Mouse (Mus musculus) regulatory T cell (primary cell): ENCODE data around the gene Tenm3.

ENCODE experiments used
- in situ Hi-C: fragments of 300-600 bp; cut with MboI, MseI; formaldehyde crosslinking; loops from one replicate; pipeline ENCODE4 v1.15.1; 2025; ENCODE audit warnings: high pct_unique_total_duplicates

The Tenm3 gene

GRCm38 (mm10) chr8:48670895-48671294 is 172.9 kb downstream of the Tenm3 start:
- in situ Hi-C loops, result no loop called here

GRCm38 (mm10) chr8:48670387-48670786 is 173.4 kb downstream of the Tenm3 start:
- in situ Hi-C loops, result no loop called here

GRCm38 (mm10) chr8:48665193-48665592 is 178.6 kb downstream of the Tenm3 start:
- in situ Hi-C loops, result no loop called here

GRCm38 (mm10) chr8:48659226-48659625 is 184.5 kb downstream of the Tenm3 start:
- in situ Hi-C loops, result no loop called here

- in situ Hi-C loops, result no loop called here
These were observed 188.2 kb downstream of the Tenm3 start for GRCm38 (mm10) chr8:48655381-48656043.

- in situ Hi-C loops, result no loop called here
These were observed 193.9 kb downstream of the Tenm3 start for GRCm38 (mm10) chr8:48649845-48650244.

GRCm38 (mm10) chr8:48649415-48649814 is 194.3 kb downstream of the Tenm3 start:
- in situ Hi-C loops, result no loop called here

GRCm38 (mm10) chr8:48646110-48646509 is 197.6 kb downstream of the Tenm3 start:
- in situ Hi-C loops, result no loop called here

GRCm38 (mm10) chr8:48638129-48638528 is 205.6 kb downstream of the Tenm3 start:
- in situ Hi-C loops, result no loop called here

- in situ Hi-C loops, result no loop called here
These were observed 206.8 kb downstream of the Tenm3 start for GRCm38 (mm10) chr8:48636979-48637378.

- in situ Hi-C loops, result no loop called here
These were observed 207.9 kb downstream of the Tenm3 start for GRCm38 (mm10) chr8:48635815-48636214.

GRCm38 (mm10) chr8:48633426-48633825 is 210.3 kb downstream of the Tenm3 start:
- in situ Hi-C loops, result no loop called here

- in situ Hi-C loops, result no loop called here
These were observed 221.1 kb downstream of the Tenm3 start for GRCm38 (mm10) chr8:48622517-48623153.

- in situ Hi-C loops, result no loop called here
These were observed 228.7 kb downstream of the Tenm3 start for GRCm38 (mm10) chr8:48615088-48615487.

GRCm38 (mm10) chr8:48611934-48612512 is 231.7 kb downstream of the Tenm3 start:
- in situ Hi-C loops, result no loop called here

GRCm38 (mm10) chr8:48611126-48611525 is 232.6 kb downstream of the Tenm3 start:
- in situ Hi-C loops, result no loop called here

GRCm38 (mm10) chr8:48610316-48610715 is 233.4 kb downstream of the Tenm3 start:
- in situ Hi-C loops, result no loop called here

- in situ Hi-C loops, result no loop called here
These were observed 234.1 kb downstream of the Tenm3 start for GRCm38 (mm10) chr8:48609684-48610083.

- in situ Hi-C loops, result no loop called here
These were observed 239.4 kb downstream of the Tenm3 start for GRCm38 (mm10) chr8:48604190-48604897.

- in situ Hi-C loops, result no loop called here
These were observed 240.4 kb downstream of the Tenm3 start for GRCm38 (mm10) chr8:48603165-48603840.

GRCm38 (mm10) chr8:48601621-48602020 is 242.1 kb downstream of the Tenm3 start:
- in situ Hi-C loops, result no loop called here

GRCm38 (mm10) chr8:48599028-48599427 is 244.7 kb downstream of the Tenm3 start:
- in situ Hi-C loops, result no loop called here
